Mouse (Mus musculus): ENCODE data around the gene Ltbp1. TPM values are rescaled to one million over a fixed set of nuclear protein-coding genes. Genes with fewer than 3 reads are reported as not detected.

Ltbp1 gene
- polyA plus RNA-seq, 1 experiment from 2014 or later, result 2.9 TPM

DNA sequence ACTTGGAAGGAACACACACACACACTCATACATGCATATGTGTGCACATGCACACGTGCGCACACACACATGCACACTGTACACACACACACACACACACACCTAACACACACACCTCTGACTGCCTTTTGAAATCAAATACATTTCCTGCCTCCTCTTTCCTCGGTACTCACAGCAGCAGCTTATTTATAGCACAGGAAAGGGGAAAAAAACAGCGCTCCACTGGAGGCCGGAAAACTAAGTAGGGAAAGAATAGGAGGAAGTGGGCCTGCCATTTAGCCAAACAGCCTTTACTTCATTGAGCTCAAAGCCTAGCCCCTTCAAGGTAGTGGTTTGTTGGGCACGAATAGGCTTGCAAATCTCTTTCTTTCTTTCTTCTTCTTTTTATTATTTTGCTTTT, 430.2 kb downstream of the Ltbp1 start, which contains the start of gene Rasgrp3:
TSS of gene Rasgrp3 (plus strand) at position 298 of the 400 bp plus-strand sequence.
- Histone ChIP-seq H3K9ac (no peak within 1 kb of the TSS), H3K27ac (no peak within 1 kb of the TSS), H3K9me3 (replicated peaks) (no peaks in the 10 kb centered on the region), H3K4me2 (no peak within 1 kb of the TSS), H3K27me3 (peaks cover 4% of the 10 kb centered on the region), H3K36me3 (no peaks in the 10 kb centered on the region), H3K4me3 (replicated peaks) (no peak within 1 kb of the TSS), H3K4me1 (replicated peaks) (no peaks in the 10 kb centered on the region)
- DNase-seq (no peak), ATAC-seq (ENCODE audit: low read depth) (no peak)
- 28% methylated on average over 6 of the region's 6 CpGs for WGBS (ENCODE audit: insufficient replicate concordance)

DNA sequence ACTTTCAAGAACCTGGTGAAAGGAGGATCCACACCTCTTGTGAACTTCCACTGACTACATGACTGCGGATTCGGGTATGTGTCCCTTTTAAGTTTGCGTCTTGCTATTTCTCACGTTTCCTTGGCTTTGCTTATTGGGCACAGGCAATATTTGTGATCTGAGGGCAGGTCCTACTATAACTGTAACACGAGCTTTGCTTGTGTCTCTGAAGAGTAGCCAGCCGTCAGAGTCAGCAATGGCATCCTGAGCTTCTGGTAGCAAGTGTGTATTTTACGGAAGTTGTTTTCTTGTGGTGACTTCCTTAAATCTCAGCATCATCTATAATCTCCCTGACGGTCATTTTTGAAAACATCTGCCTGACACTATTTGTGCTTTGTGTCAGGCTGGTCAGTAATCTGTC, 430.7 kb downstream of the Ltbp1 start:
- Histone ChIP-seq H3K4me1 (replicated peaks) (no peaks in the 10 kb centered on the region), H3K27ac (no peak overlapping the region), H3K9me3 (replicated peaks) (no peaks in the 10 kb centered on the region), H3K36me3 (no peaks in the 10 kb centered on the region), H3K4me3 (replicated peaks) (no peak overlapping the region), H3K9ac (no peak overlapping the region), H3K27me3 (peaks cover 4% of the 10 kb centered on the region), H3K4me2 (no peak overlapping the region)
- DNase-seq (no peak), ATAC-seq (ENCODE audit: low read depth) (no peak)
- 21% methylated on average over 8 of the region's 8 CpGs for WGBS (ENCODE audit: insufficient replicate concordance)

DNA sequence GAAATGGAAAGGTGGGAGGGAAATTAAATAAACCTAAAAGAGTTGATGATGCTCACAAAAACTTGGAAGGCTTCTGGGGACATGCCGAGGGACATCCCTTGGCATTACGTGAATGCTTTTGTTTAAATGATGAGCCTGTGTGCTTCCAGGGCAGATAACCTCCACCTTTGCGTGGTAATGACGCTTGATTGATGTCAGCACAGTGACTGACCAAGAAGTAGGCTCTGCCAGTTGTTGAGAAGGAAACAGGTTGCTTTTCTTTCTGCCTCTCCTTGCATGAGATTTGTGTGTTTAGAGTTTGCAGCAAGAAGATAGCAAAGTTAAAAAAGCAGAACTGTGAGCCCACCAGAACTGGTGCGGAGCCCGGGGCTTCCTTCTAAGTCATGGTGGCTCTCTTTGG, 431.5 kb downstream of the Ltbp1 start:
- 12% methylated on average over 6 of the region's 6 CpGs for WGBS (ENCODE audit: insufficient replicate concordance)
- DNase-seq (no peak), ATAC-seq (ENCODE audit: low read depth) (no peak)
- no peaks in the 10 kb centered on the region for H3K4me1 ChIP-seq (replicated peaks)
- no peaks in the 10 kb centered on the region for H3K36me3 ChIP-seq
- H3K27ac ChIP-seq, result no peak overlapping the region
- peaks cover 4% of the 10 kb centered on the region for H3K27me3 ChIP-seq
- H3K9ac ChIP-seq, result no peak overlapping the region
- no peak overlapping the region; the same call in 1 of the 2 replicates for H3K4me3 ChIP-seq (replicated peaks)
- no peaks in the 10 kb centered on the region for H3K9me3 ChIP-seq (replicated peaks)
- no peak overlapping the region for H3K4me2 ChIP-seq

DNA sequence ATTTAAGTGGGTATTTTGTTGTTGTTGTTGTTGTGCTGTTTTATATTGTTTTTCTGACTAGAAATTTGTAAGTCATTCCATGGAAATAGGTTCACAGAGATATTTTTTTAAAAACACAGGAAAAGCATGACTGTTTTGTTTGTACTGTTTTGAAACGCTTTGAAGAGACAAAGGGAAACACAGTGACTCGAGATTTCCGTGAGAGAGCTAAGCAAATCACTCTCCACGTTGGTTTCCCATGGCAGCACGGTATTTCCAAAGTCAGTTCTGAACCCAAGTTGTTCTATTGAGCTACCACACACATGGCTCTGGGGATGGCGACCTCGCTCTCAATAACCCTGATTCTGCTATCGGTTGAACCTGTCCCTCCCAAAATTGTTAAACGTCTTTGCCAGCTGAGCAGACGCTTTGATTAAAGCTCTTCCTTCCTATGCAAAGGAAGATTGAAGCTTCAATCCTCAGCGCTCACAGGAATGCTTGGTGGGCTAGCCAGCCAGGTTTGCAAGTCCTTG, 431.9 kb downstream of the Ltbp1 start:
- Histone ChIP-seq H3K9ac (no peak overlapping the region), H3K9me3 (replicated peaks) (no peaks in the 10 kb centered on the region), H3K4me1 (replicated peaks) (no peaks in the 10 kb centered on the region), H3K4me3 (replicated peaks) (no peak overlapping the region), H3K36me3 (no peaks in the 10 kb centered on the region), H3K27me3 (peaks cover 4% of the 10 kb centered on the region), H3K27ac (no peak overlapping the region), H3K4me2 (no peak overlapping the region)
- no peak for DNase-seq
- 24% methylated on average over 11 of the region's 11 CpGs for WGBS (ENCODE audit: insufficient replicate concordance)
- ATAC-seq (ENCODE audit: low read depth), result no peak

- ATAC-seq (ENCODE audit: low read depth), result no peak
- Histone ChIP-seq H3K27ac (no peak overlapping the region), H3K27me3 (peaks cover 4% of the 10 kb centered on the region), H3K4me2 (no peak overlapping the region), H3K4me1 (replicated peaks) (no peaks in the 10 kb centered on the region), H3K9me3 (replicated peaks) (no peaks in the 10 kb centered on the region), H3K36me3 (no peaks in the 10 kb centered on the region), H3K9ac (no peak overlapping the region), H3K4me3 (replicated peaks) (no peak overlapping the region)
- no peak for DNase-seq
- WGBS (ENCODE audit: insufficient replicate concordance), result 18% methylated on average over 5 of the region's 5 CpGs
Observed at GRCm38 (mm10) chr17:75438162-75438561, 432.8 kb downstream of the Ltbp1 start.

DNA sequence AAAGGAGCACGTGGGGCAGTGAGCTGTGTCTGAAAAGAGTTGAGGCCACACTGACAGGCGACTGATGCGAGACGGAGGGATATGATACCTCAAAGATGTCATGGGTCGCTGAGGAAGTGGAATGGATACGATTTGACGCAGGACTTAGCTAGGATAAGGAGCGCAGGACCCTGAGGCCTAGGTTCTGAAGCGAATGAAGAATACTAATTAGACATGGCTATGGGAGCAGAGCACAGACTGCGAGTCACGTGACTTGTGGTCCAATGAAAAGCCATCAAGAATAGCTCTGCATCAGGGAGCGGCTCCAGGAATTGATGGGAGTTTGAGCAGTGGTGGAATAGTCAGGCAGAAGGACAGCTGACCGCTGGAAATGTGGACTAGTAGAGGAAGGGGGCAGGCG, 433.7 kb downstream of the Ltbp1 start:
- Histone ChIP-seq H3K9ac (no peak overlapping the region), H3K36me3 (no peaks in the 10 kb centered on the region), H3K4me3 (replicated peaks) (no peak overlapping the region), H3K4me1 (replicated peaks) (no peaks in the 10 kb centered on the region), H3K4me2 (no peak overlapping the region), H3K27me3 (peaks cover 4% of the 10 kb centered on the region), H3K27ac (no peak overlapping the region), H3K9me3 (replicated peaks) (no peaks in the 10 kb centered on the region)
- DNase-seq, result no peak
- WGBS (ENCODE audit: insufficient replicate concordance), result 74% methylated on average over 14 of the region's 14 CpGs
- no peak for ATAC-seq (ENCODE audit: low read depth)

DNA sequence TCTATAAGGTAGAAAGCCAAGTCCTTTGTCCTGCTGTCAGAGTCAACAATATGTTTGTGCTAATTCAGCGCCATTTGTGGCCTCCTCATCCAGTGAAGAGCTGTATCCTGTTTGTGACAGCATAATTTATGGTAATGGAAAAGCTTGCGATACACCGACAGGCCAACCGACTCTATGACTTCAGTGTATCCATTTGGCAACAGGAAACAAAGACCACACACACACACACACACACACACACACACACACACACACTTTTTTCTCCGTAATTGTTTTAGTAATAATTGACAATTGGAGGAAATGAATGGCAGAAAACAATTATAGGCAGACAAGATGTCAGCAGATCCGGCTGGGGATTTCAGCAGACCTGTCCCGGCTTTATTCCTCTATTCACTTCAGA, 435.3 kb downstream of the Ltbp1 start:
- peaks cover 4% of the 10 kb centered on the region for H3K27me3 ChIP-seq
- no peak overlapping the region for H3K27ac ChIP-seq
- no peak for ATAC-seq (ENCODE audit: low read depth)
- H3K9ac ChIP-seq, result no peak overlapping the region
- no peaks in the 10 kb centered on the region for H3K36me3 ChIP-seq
- no peak for DNase-seq
- H3K4me2 ChIP-seq, result no peak overlapping the region
- 34% methylated on average over 7 of the region's 7 CpGs for WGBS (ENCODE audit: insufficient replicate concordance)
- H3K9me3 ChIP-seq (replicated peaks), result no peaks in the 10 kb centered on the region
- no peak overlapping the region for H3K4me3 ChIP-seq (replicated peaks)
- H3K4me1 ChIP-seq (replicated peaks), result no peaks in the 10 kb centered on the region

DNA sequence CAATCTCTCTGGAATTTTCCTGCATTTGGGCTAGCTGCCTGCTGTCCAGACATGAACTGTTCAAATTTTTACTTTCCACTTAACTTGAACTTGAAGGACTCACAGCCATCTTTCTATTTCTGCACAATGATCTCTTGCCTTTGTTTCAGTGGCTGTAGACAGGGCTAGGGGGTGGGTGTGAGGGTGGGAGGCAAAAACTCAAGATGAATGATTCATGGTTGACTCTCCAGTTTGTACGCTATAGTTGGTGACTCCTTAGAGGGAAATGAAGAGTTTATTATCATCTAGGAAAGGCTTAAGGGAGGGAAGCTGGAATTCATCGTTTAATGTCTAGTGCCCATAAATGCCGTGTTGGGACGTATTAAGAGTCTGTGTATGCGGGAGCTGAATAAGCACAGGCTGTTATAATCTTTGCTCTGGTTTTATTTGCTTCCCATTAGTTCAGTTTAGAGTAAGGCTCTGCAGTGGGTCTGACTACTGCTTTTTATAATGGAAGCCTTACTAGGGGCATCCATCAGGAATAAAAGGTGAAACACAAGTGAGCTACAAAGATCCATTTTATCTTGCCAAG, 436.0 kb downstream of the Ltbp1 start:
- DNase-seq, result no peak
- 64% methylated on average over 5 of the region's 5 CpGs for WGBS (ENCODE audit: insufficient replicate concordance)
- Histone ChIP-seq H3K27me3 (no peaks in the 10 kb centered on the region), H3K27ac (no peak overlapping the region), H3K4me2 (no peak overlapping the region), H3K9ac (no peak overlapping the region), H3K9me3 (replicated peaks) (no peaks in the 10 kb centered on the region), H3K36me3 (no peaks in the 10 kb centered on the region), H3K4me3 (replicated peaks) (no peak overlapping the region), H3K4me1 (replicated peaks) (no peaks in the 10 kb centered on the region)
- ATAC-seq (ENCODE audit: low read depth), result no peak

All from liver, embryonic 13.5 days (tissue).